Comparison of ENCODE assay signal across 11 mouse cellular contexts in the genomic region with DNA sequence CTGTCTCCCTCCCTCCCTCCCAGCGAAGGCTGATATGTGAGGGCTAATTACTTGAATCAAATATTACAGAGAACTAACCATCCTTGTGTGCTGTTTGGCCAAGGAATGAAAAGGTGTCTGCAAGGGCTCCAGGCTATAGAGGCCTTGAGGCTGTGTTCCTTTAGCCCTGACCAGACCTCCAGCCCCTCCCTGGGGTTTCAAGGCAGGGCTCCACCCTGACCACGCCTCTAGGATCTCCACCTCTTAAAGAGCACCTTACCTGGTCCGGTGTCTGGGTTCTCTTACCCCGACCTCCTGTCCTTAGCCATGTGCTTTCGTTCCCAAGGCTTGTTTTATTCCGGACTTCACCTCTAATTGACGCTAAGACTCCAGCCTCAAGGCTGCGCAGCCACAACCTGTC.
DNase-seq lines count a peak whose midpoint lies in the region; ATAC-seq lines count a peak whose summit lies in the region.
"Had no signal": no experiment of that assay in that cellular context is flagged by ENCODE, and none has a peak within 500 bp of the region (broad histone marks: within the 10 kb centered on the region; RNA-seq: fewer than 3 reads in every experiment).

No protein-coding gene starts in this region.

- peak; percentile 53 to 75 for DNase-seq in adrenal gland, adult (ENCODE audit: inconsistent age in 2 of 2, low spot score in 1 of 2)
- no peak for DNase-seq in adrenal gland, postnatal 25 days
- DNase-seq in liver, embryonic 11.5 days (ENCODE audit: low spot score): no peak
- no peak for DNase-seq in liver
- no peak for DNase-seq in right cerebral cortex, postnatal 14 days
- no peak for DNase-seq in layer of hippocampus, adult 9-10 months (ENCODE audit: low spot score)
- DNase-seq: left cerebral cortex, postnatal 4 days; spleen, adult 18-20 months had no signal

- peaks cover 19% of the 10 kb centered on the region for H3K4me1 ChIP-seq in liver, embryonic 11.5 days (replicated peaks; ENCODE audit: control insufficient read depth, insufficient read depth, low read length)
- H3K4me1 ChIP-seq in intestine, embryonic 15.5 days (replicated peaks): peaks cover 15% of the 10 kb centered on the region
- peaks cover 15% of the 10 kb centered on the region; the same call in 1 of the 2 replicates for H3K4me1 ChIP-seq in neural tube, embryonic 14.5 days (ENCODE audit: control insufficient read depth, insufficient read depth, low read length)

- peaks cover 23% of the 10 kb centered on the region for H3K36me3 ChIP-seq in liver, embryonic 11.5 days (ENCODE audit: control insufficient read depth, insufficient read depth, low read length)
- peaks cover 22% of the 10 kb centered on the region for H3K36me3 ChIP-seq in intestine, embryonic 15.5 days
- H3K36me3 ChIP-seq in neural tube, embryonic 14.5 days (ENCODE audit: control insufficient read depth, insufficient read depth, low read length): peaks cover 42% of the 10 kb centered on the region

- H3K4me2 ChIP-seq in liver, embryonic 11.5 days: no peak overlapping the region
- no peak overlapping the region for H3K4me2 ChIP-seq in intestine, embryonic 15.5 days (replicated peaks)
- no peak overlapping the region for H3K4me2 ChIP-seq in neural tube, embryonic 14.5 days (ENCODE audit: low read depth, low read length)

- WGBS in liver, embryonic 11.5 days: 35% methylated on average over 8 of the region's 8 CpGs
- WGBS in intestine, embryonic 15.5 days: 29% methylated on average over 8 of the region's 8 CpGs
- WGBS in neural tube, embryonic 14.5 days: 43% methylated on average over 8 of the region's 8 CpGs

- no peaks in the 10 kb centered on the region for H3K27me3 ChIP-seq in liver, embryonic 11.5 days (replicated peaks; ENCODE audit: control insufficient read depth, insufficient read depth, low read length)
- H3K27me3 ChIP-seq in intestine, embryonic 15.5 days (replicated peaks): no peaks in the 10 kb centered on the region
- no peaks in the 10 kb centered on the region for H3K27me3 ChIP-seq in neural tube, embryonic 14.5 days (ENCODE audit: control insufficient read depth, insufficient read depth, low read length)

- H3K4me3 ChIP-seq in liver, embryonic 11.5 days (ENCODE audit: low read depth, low read length): no peak overlapping the region
- H3K4me3 ChIP-seq in intestine, embryonic 15.5 days (replicated peaks): no peak overlapping the region
- H3K4me3 ChIP-seq in neural tube, embryonic 14.5 days (ENCODE audit: low read depth, low read length): no peak overlapping the region
- H3K4me3 ChIP-seq: erythroblast, embryonic 14.5 days had no signal

- no peaks in the 10 kb centered on the region for H3K9me3 ChIP-seq in liver, embryonic 11.5 days (ENCODE audit: control insufficient read depth, low read length)
- H3K9me3 ChIP-seq in intestine, embryonic 15.5 days: no peaks in the 10 kb centered on the region
- no peaks in the 10 kb centered on the region for H3K9me3 ChIP-seq in neural tube, embryonic 14.5 days (ENCODE audit: control insufficient read depth, low read length)

- H3K9ac ChIP-seq in liver, embryonic 11.5 days (ENCODE audit: low read depth, low read length): no peak overlapping the region
- no peak overlapping the region for H3K9ac ChIP-seq in intestine, embryonic 15.5 days
- H3K9ac ChIP-seq in neural tube, embryonic 14.5 days (replicated peaks; ENCODE audit: low read depth, low read length): 0 out of 2 replicates have a peak overlapping the region, but pooled peaks have one; percentile 18

- peak; percentile 22; the same call in 1 of the 2 replicates for ATAC-seq in liver, embryonic 11.5 days (replicated peaks; ENCODE audit: low FRiP score)
- peak; percentile 82 for ATAC-seq in intestine, embryonic 15.5 days
- ATAC-seq in neural tube, embryonic 14.5 days (ENCODE audit: low read depth): no peak

- H3K27ac ChIP-seq in liver, embryonic 11.5 days (ENCODE audit: low read depth, low read length): no peak overlapping the region
- no peak overlapping the region for H3K27ac ChIP-seq in intestine, embryonic 15.5 days
- no peak overlapping the region; the same call in 1 of the 2 replicates for H3K27ac ChIP-seq in neural tube, embryonic 14.5 days (ENCODE audit: low read depth, low read length)

Comparison
In these comparisons a context has a peak if more than half of its experiments do, and no peak if none do; other contexts are left out.
1. DNase-seq: peak in adrenal gland, adult (2 of 2); none in adrenal gland, postnatal 25 days (single experiment), liver, embryonic 11.5 days (single experiment), liver (single experiment), right cerebral cortex, postnatal 14 days (single experiment) and layer of hippocampus, adult 9-10 months (single experiment).